Mouse (Mus musculus): ENCODE results near the gene Pex16.

Pex16 gene

GRCm38 (mm10) chr2:92360893-92361292 lies 13.6 kb upstream of the Pex16 start:
- no peak for TF ChIP-seq GATA4 (IDR thresholded peaks at IDR 0.05; ENCODE audit: insufficient replicate concordance, low read length)

- no peak for TF ChIP-seq GATA4 (IDR thresholded peaks at IDR 0.05; ENCODE audit: insufficient replicate concordance, low read length)
Observed at GRCm38 (mm10) chr2:92361795-92362194, 12.7 kb upstream of the Pex16 start.

- TF ChIP-seq GATA4 (IDR thresholded peaks at IDR 0.05; ENCODE audit: insufficient replicate concordance, low read length) = no peak
Observed at GRCm38 (mm10) chr2:92362571-92363228, 11.8 kb upstream of the Pex16 start.

GRCm38 (mm10) chr2:92364086-92364485 lies 10.4 kb upstream of the Pex16 start:
- no peak for TF ChIP-seq GATA4 (IDR thresholded peaks at IDR 0.05; ENCODE audit: insufficient replicate concordance, low read length)

- no peak for TF ChIP-seq GATA4 (IDR thresholded peaks at IDR 0.05; ENCODE audit: insufficient replicate concordance, low read length)
Observed at GRCm38 (mm10) chr2:92365568-92365967, 8.9 kb upstream of the Pex16 start.

- TF ChIP-seq GATA4 (IDR thresholded peaks at IDR 0.05; ENCODE audit: insufficient replicate concordance, low read length) = no peak
Observed at GRCm38 (mm10) chr2:92367383-92368029, 7.0 kb upstream of the Pex16 start.

- no peak for TF ChIP-seq GATA4 (IDR thresholded peaks at IDR 0.05; ENCODE audit: insufficient replicate concordance, low read length)
Observed at GRCm38 (mm10) chr2:92370375-92370774, 4.1 kb upstream of the Pex16 start.

GRCm38 (mm10) chr2:92370821-92371805 lies 3.4 kb upstream of the Pex16 start:
- TF ChIP-seq GATA4 (IDR thresholded peaks at IDR 0.05; ENCODE audit: insufficient replicate concordance, low read length) = no peak

- TF ChIP-seq GATA4 (IDR thresholded peaks at IDR 0.05; ENCODE audit: insufficient replicate concordance, low read length) = no peak
Observed at GRCm38 (mm10) chr2:92371971-92372690, 2.3 kb upstream of the Pex16 start.

GRCm38 (mm10) chr2:92372767-92373436 lies 1.6 kb upstream of the Pex16 start:
- peak; percentile 47; the same call in 1 of the 2 replicates for TF ChIP-seq GATA4 (IDR thresholded peaks at IDR 0.05; ENCODE audit: insufficient replicate concordance, low read length)

GRCm38 (mm10) chr2:92373437-92373813 lies 1.1 kb upstream of the Pex16 start:
- TF ChIP-seq GATA4 (IDR thresholded peaks at IDR 0.05; ENCODE audit: insufficient replicate concordance, low read length) = no peak

- peak; percentile 34; the same call in 1 of the 2 replicates for TF ChIP-seq GATA4 (IDR thresholded peaks at IDR 0.05; ENCODE audit: insufficient replicate concordance, low read length)
Observed at GRCm38 (mm10) chr2:92375099-92375623, 685 bp downstream of the Pex16 start.

- TF ChIP-seq GATA4 (IDR thresholded peaks at IDR 0.05; ENCODE audit: insufficient replicate concordance, low read length) = no peak
Observed at GRCm38 (mm10) chr2:92375788-92376187, 1.3 kb downstream of the Pex16 start.

- TF ChIP-seq GATA4 (IDR thresholded peaks at IDR 0.05; ENCODE audit: insufficient replicate concordance, low read length) = no peak
Observed at GRCm38 (mm10) chr2:92376300-92376699, 1.8 kb downstream of the Pex16 start.
